Comparison of ENCODE assay signal across 8 mouse cellular contexts in genomic region chr9:107633091-107633660, GRCm38 (mm10). TPM values are rescaled to one million over a fixed set of nuclear protein-coding genes. Genes with fewer than 3 reads are reported as not detected.
A peak's percentile ranks its signal among the peaks of the same experiment; 100 is the strongest.
DNase-seq lines count a peak whose midpoint lies in the region; ATAC-seq lines count a peak whose summit lies in the region.

No protein-coding gene starts in this region.

- DNase-seq in T-cell, adult 2 months (ENCODE audit: low spot score) = peak; percentile 90
- peak; percentile 51 to 59 for DNase-seq in cerebellum, postnatal 4 days (ENCODE audit: low spot score in 2 of 2)
- DNase-seq in gastrocnemius, adult 8-10 months (ENCODE audit: low spot score in 2 of 2) = peak; percentile 67 to 69
- DNase-seq in left cerebral cortex, postnatal 14 days (ENCODE audit: low spot score in 2 of 2) = peak; percentile 69 to 76
- peak; percentile 69 for DNase-seq in right cerebral cortex, postnatal 14 days
- DNase-seq in urinary bladder, postnatal 14 days (ENCODE audit: low spot score) = peak; percentile 87

- peaks cover 69% of the 10 kb centered on the region for H3K4me1 ChIP-seq in hindbrain, embryonic 16.5 days (ENCODE audit: control insufficient read depth, insufficient read depth, low read depth, low read length)
- peaks cover 68% of the 10 kb centered on the region for H3K4me1 ChIP-seq in megakaryocyte, embryonic 14.5 days

- intact Hi-C loops in left cerebral cortex, postnatal 14 days (cut with DNase I) = no loop called here

- peak overlapping the region; percentile 90 for H3K27ac ChIP-seq in hindbrain, embryonic 16.5 days (ENCODE audit: low read depth, low read length)

- no peaks in the 10 kb centered on the region for H3K9me3 ChIP-seq in hindbrain, embryonic 16.5 days (ENCODE audit: control insufficient read depth, low read length)
- H3K9me3 ChIP-seq in megakaryocyte, embryonic 14.5 days = no peaks in the 10 kb centered on the region

- H3K9ac ChIP-seq in hindbrain, embryonic 16.5 days (ENCODE audit: low read depth, low read length) = peak overlapping the region; percentile 92

- H3K27me3 ChIP-seq in hindbrain, embryonic 16.5 days (replicated peaks; ENCODE audit: control insufficient read depth, insufficient read depth, low read length) = no peaks in the 10 kb centered on the region
- peaks cover 9% of the 10 kb centered on the region for H3K27me3 ChIP-seq in megakaryocyte, embryonic 14.5 days (replicated peaks)

- H3K4me3 ChIP-seq in hindbrain, embryonic 16.5 days (ENCODE audit: low read length) = peak overlapping the region; percentile 82
- peak overlapping the region; percentile 99 for H3K4me3 ChIP-seq in megakaryocyte, embryonic 14.5 days (replicated peaks)

- no peaks in the 10 kb centered on the region for H3K36me3 ChIP-seq in hindbrain, embryonic 16.5 days (ENCODE audit: control insufficient read depth, insufficient read depth, low read length)
- peaks cover 44% of the 10 kb centered on the region for H3K36me3 ChIP-seq in megakaryocyte, embryonic 14.5 days (replicated peaks; ENCODE audit: low read length)

- H3K4me2 ChIP-seq in hindbrain, embryonic 16.5 days (ENCODE audit: low read length) = peak overlapping the region; percentile 79

- 1% methylated on average over 32 of the region's 33 CpGs for WGBS in hindbrain, embryonic 16.5 days

- peak; percentile 3; the same call in 1 of the 2 replicates for ATAC-seq in hindbrain, embryonic 16.5 days

RNA-seq across cellular contexts. Expression of gene Gnai2, which starts 2.0 kb away (rescaled TPM):
- total RNA-seq in gastrocnemius, adult 8-10 months (2022) = 10 to 100 TPM; 62.4 to 78.5 (median 71.2) TPM
- 302 and 317 TPM in 2 replicates for polyA plus RNA-seq in hindbrain, embryonic 16.5 days (2015; fragmentation: Nextera tagmentation; extraction: Ambion mirVana)
- 100 to 1,000 TPM; 205 to 220 TPM for total RNA-seq in left cerebral cortex, postnatal 14 days (2021)
- polyA plus RNA-seq in megakaryocyte, embryonic 14.5 days (2012; ENCODE audit: insufficient read depth, low replicate concordance) = 1,319 and 1,886 TPM in 2 replicates

RNA-seq across cellular contexts. Expression of gene Sema3b, which starts 24.1 kb away (rescaled TPM):
- 10 to 100 TPM in 2 of 4 experiments, 1 to 10 TPM in 2; 8.7 to 12.4 (median 10.1) TPM for total RNA-seq in gastrocnemius, adult 8-10 months (2022)
- 5.6 and 7.0 TPM in 2 replicates for polyA plus RNA-seq in hindbrain, embryonic 16.5 days (2015; fragmentation: Nextera tagmentation; extraction: Ambion mirVana)
- total RNA-seq in left cerebral cortex, postnatal 14 days (2021) = 1 to 10 TPM; 3.2 to 3.8 TPM
- not detected in 2 replicates for polyA plus RNA-seq in megakaryocyte, embryonic 14.5 days (2012; ENCODE audit: insufficient read depth, low replicate concordance)

RNA-seq across cellular contexts. Expression of gene Slc38a3, which starts 36.2 kb away (rescaled TPM):
- total RNA-seq in gastrocnemius, adult 8-10 months (2022) = 10 to 100 TPM; 37.4 to 49.3 (median 45.9) TPM
- polyA plus RNA-seq in hindbrain, embryonic 16.5 days (2015; fragmentation: Nextera tagmentation; extraction: Ambion mirVana) = 53.2 and 55.0 TPM in 2 replicates
- total RNA-seq in left cerebral cortex, postnatal 14 days (2021) = 10 to 100 TPM; 79.5 to 87.1 TPM
- not detected in 2 replicates for polyA plus RNA-seq in megakaryocyte, embryonic 14.5 days (2012; ENCODE audit: insufficient read depth, low replicate concordance)

RNA-seq across cellular contexts. Expression of gene Ifrd2, which starts 45.7 kb away (rescaled TPM):
- 10 to 100 TPM; 51.3 to 56.2 (median 54.0) TPM for total RNA-seq in gastrocnemius, adult 8-10 months (2022)
- 13.5 and 16.9 TPM in 2 replicates for polyA plus RNA-seq in hindbrain, embryonic 16.5 days (2015; fragmentation: Nextera tagmentation; extraction: Ambion mirVana)
- 1 to 10 TPM; 8.9 to 9.7 TPM for total RNA-seq in left cerebral cortex, postnatal 14 days (2021)
- polyA plus RNA-seq in megakaryocyte, embryonic 14.5 days (2012; ENCODE audit: insufficient read depth, low replicate concordance) = 32.1 and 34.9 TPM in 2 replicates

RNA-seq across cellular contexts. Expression of gene Gnat1, which starts 46.3 kb away (rescaled TPM):
- not detected for total RNA-seq in gastrocnemius, adult 8-10 months (2022)
- polyA plus RNA-seq in hindbrain, embryonic 16.5 days (2015; fragmentation: Nextera tagmentation; extraction: Ambion mirVana) = 1.3 and 2.7 TPM in 2 replicates
- total RNA-seq in left cerebral cortex, postnatal 14 days (2021) = under 1 TPM; 0.42 to 0.66 TPM
- polyA plus RNA-seq in megakaryocyte, embryonic 14.5 days (2012; ENCODE audit: insufficient read depth, low replicate concordance) = not detected in 2 replicates

Comparison
In these comparisons a context has a peak if more than half of its experiments do, and no peak if none do; other contexts are left out.
1. Peak in every context shown above with its lines: DNase-seq, ATAC-seq, H3K4me3 ChIP-seq and H3K27ac ChIP-seq.